Mouse (Mus musculus) thymus, adult 2 months (tissue): ENCODE measurements around the gene Fgf2. TPM values are rescaled to one million over a fixed set of nuclear protein-coding genes. Genes with fewer than 3 reads are reported as not detected.

Experiments used
- DNase-seq: peaks from one replicate; pipeline ENCODE4 v3.0.0; 2021
- H3K27ac ChIP-seq: fragments of 200-500 bp; 2 replicates; pipeline ENCODE4 v1.5.1; 2012; ENCODE audit warnings: low read length, control low read depth; ENCODE audit not compliant: control insufficient read depth, insufficient read depth
- H3K27me3 ChIP-seq: fragments of 200-500 bp; 2 replicates; pipeline ENCODE4 v1.6.1; 2012; ENCODE audit warnings: mild to moderate bottlenecking, low read length, moderate library complexity, mixed read lengths; ENCODE audit not compliant: control insufficient read depth, insufficient read depth
- H3K36me3 ChIP-seq: fragments of 200-500 bp; 2 replicates; pipeline ENCODE4 v1.6.1; 2012; ENCODE audit warnings: mild to moderate bottlenecking, low read length, moderate library complexity; ENCODE audit not compliant: control insufficient read depth, insufficient read depth
- H3K4me1 ChIP-seq: fragments of 200-500 bp; replicated peaks from 2 replicates; pipeline ENCODE4 v1.6.1; 2012; ENCODE audit warnings: low read length; ENCODE audit not compliant: control insufficient read depth, insufficient read depth
- H3K4me3 ChIP-seq: fragments of 200-500 bp; 2 replicates; pipeline ENCODE4 v1.5.1; 2012; ENCODE audit warnings: mild to moderate bottlenecking, low read length, control low read depth, moderate library complexity; ENCODE audit not compliant: control insufficient read depth, insufficient read depth
- CTCF ChIP-seq: fragments of 200-500 bp; IDR thresholded peaks from 2 replicates; pipeline ENCODE4 v1.5.1; 2012; ENCODE audit warnings: mild to moderate bottlenecking, control low read depth, low read length, moderate library complexity, borderline replicate concordance; ENCODE audit not compliant: control insufficient read depth, poor library complexity, insufficient read depth; ENCODE audit errors: extremely low read depth
- POLR2A ChIP-seq: fragments of 200-500 bp; IDR thresholded peaks from 2 replicates; pipeline ENCODE4 v1.6.1; 2012; ENCODE audit warnings: mild to moderate bottlenecking, low read length, control low read depth, moderate library complexity; ENCODE audit not compliant: control insufficient read depth, poor library complexity, insufficient read depth; ENCODE audit errors: extremely low read depth
- WGBS: fragments of 180-500 bp; shearing (Covaris S2); methylation state at CpG from one replicate; pipeline ENCODE4 v1.1.7; 2018; 5-methylcytosine and 5-hydroxymethylcytosine counted together
- polyA plus RNA-seq: library from polyadenylated mRNA; depleted of rRNA; stranded (reverse); fragments of >200 nt; gene quantifications from 2 replicates; pipeline ENCODE4 v1.2.3, GENCODE M21; 2012; rRNA removed

The Fgf2 gene
- 0.45 and 0.66 TPM in 2 replicates for polyA plus RNA-seq

DNA sequence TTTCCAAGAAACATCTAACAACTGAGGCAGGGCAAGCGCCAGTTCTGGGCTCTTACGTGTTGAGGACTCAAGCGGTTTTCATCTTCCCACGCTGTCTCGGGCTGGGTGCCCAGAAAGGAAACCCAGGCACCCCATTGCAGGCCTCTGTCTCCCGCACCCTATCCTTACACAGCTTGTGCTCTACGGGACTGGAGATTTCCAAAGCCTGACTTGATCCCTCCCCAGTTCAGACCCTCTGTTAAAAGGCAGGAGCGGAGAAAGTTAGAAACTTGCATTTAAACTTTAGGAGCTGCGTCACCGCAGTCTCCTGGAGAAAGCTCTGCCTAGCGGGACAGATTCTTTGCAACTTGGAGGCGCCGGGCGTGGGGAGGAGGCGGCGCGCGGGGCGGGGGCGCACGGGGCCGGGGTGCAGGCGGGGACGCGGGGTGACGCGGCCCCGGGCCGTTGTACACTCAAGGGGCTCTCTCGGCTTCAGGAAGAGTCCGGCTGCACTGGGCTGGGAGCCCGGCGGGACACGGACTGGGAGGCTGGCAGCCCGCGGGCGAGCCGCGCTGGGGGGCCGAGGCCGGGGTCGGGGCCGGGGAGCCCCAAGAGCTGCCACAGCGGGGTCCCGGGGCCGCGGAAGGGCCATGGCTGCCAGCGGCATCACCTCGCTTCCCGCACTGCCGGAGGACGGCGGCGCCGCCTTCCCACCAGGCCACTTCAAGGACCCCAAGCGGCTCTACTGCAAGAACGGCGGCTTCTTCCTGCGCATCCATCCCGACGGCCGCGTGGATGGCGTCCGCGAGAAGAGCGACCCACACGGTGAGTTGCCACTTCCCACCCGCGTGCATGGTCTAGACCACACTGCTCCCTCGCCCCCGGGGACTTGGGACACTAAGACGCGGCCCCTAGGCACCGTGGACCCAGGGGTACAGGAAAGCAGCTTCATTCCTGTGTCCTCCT lies at the start of gene Fgf2:
Gene Fgf2 (plus strand): TSS at position 126 of the 945 bp plus-strand sequence.
- TF ChIP-seq POLR2A = no peak
- no peak for TF ChIP-seq CTCF
- Histone ChIP-seq H3K4me3 (peak within 1 kb of the TSS; percentile 31), H3K27me3 (peaks cover 16% of the 10 kb centered on the region), H3K27ac (no peak within 1 kb of the TSS), H3K36me3 (no peaks in the 10 kb centered on the region), H3K4me1 (peaks cover 5% of the 10 kb centered on the region; the same call in 1 of the 2 replicates)
- DNase-seq = no peak
- 2% methylated on average over 75 of the region's 75 CpGs for WGBS

DNA sequence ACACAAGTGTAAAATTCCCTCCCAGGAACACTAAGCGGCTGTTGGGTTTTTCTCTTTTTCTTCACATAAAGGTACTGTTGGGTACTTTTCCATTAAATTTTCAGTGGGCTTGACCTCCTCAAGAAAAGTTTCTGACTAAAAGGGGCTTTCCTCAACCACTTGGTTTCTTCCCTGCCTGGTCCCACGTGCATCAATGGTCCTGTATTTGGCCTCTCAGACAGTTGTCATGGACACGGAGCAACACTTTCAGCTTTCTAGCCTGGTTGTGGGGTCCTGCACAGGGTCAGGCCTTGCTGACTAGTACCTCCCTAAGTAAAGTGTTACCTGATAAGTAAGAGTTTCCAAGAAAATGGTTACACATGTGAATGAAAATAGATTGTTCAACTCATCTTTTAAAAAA lies 48.7 kb upstream of the Fgf2 start:
- H3K4me3 ChIP-seq = no peak overlapping the region

DNA sequence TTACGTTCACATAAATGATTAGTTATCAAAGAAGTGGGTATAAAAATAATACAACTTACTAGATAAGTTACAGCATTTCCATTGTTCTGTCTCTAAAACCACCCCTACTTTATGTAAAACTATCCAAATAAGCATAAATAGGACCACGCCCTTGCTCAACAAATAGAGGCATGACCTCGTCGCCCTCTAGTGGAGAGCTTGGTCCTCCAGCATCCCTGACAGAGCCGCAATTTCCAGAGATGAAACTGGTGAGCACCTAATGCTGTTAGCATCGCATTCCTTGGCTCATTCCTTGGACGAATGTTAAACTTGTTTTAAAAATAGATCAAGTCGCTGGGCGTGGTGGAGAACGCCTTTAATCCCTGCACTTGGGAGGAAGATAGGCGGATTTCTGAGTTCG lies 45.5 kb upstream of the Fgf2 start:
- Histone ChIP-seq H3K4me3 (no peak overlapping the region), H3K27me3 (no peaks in the 10 kb centered on the region), H3K27ac (no peak overlapping the region), H3K36me3 (no peaks in the 10 kb centered on the region), H3K4me1 (no peaks in the 10 kb centered on the region)
- TF ChIP-seq POLR2A (no peak), CTCF (no peak)
- DNase-seq = peak; percentile 53
- 41% methylated on average over 12 of the region's 12 CpGs for WGBS

More for the DNA sequence above, 48.7 kb upstream of the Fgf2 start:
- H3K27ac ChIP-seq = no peak overlapping the region
- TF ChIP-seq POLR2A (no peak), CTCF (no peak)
- WGBS = 82% methylated on average over 3 of the region's 3 CpGs
- no peaks in the 10 kb centered on the region for H3K4me1 ChIP-seq
- no peaks in the 10 kb centered on the region for H3K27me3 ChIP-seq
- DNase-seq = no peak
- H3K36me3 ChIP-seq = no peaks in the 10 kb centered on the region

DNA sequence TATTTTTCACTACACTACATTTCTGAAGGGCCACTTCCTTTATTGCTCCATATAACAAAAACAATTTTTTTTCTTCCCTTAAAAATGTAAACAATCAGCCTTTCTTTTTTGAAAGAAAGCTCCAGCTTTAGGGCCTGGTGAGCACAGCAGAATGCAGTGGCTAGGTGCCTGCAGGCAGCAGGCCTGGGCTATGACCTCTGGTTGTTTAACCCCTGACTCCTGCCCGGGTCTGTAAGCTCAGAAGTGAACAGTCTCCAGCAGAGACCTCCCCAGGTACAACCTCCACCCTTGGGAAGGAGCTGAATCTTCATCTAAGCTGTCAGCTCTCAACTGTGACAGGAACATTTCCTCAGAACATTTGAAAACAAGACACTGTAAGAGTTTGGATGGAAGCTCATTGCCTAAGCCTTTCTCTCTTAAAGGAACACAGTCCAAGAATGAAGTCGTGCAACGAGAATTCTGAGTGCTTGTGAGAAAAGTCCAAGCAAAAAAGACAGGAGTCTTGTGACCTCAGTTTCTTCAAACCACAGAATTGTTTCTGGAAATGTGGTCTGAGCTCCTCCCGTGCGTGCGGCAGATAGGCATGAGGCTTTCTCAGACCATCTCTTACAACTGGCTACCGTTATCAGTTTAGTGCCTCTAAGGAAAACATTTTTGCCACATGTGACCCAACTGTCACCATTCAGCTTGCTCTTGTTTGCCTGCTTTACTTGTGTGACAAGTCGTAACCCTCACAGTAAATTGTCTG lies 44.6 kb upstream of the Fgf2 start:
- DNase-seq = no peak
- Histone ChIP-seq H3K36me3 (no peaks in the 10 kb centered on the region), H3K27ac (no peak overlapping the region), H3K4me1 (no peaks in the 10 kb centered on the region), H3K4me3 (no peak overlapping the region), H3K27me3 (no peaks in the 10 kb centered on the region)
- TF ChIP-seq CTCF (no peak), POLR2A (no peak)
- WGBS = 84% methylated on average over 8 of the region's 8 CpGs

DNA sequence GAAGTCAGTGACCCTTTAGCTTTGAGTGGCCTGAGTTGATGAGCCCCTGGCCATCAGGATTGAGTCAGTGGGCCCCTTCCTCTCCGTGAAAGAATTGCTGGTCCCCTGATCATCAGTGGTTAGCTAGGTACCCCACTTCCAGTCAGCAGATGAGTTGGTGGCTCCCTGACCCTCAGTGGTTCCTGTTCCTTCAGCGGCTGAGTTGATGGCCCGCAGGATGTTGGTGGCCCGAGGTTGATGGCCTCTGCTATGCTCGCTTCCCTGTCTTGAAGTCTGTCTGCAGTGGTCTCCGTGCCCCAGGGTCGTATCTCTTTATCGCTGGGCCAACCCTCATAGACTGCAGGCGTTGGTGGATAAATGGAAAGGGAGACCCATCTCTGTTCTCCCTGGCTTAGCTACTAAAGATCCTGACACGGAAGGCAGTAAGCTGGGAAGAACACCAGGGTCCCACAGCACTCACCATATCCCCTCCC lies 36.2 kb upstream of the Fgf2 start:
- TF ChIP-seq CTCF = no peak
- TF ChIP-seq POLR2A = no peak
- no peak for DNase-seq
- Histone ChIP-seq H3K4me1 (peaks cover 7% of the 10 kb centered on the region), H3K27ac (no peak overlapping the region), H3K36me3 (no peaks in the 10 kb centered on the region), H3K27me3 (no peaks in the 10 kb centered on the region), H3K4me3 (peak overlapping the region; percentile 82)
- 3% methylated on average over 10 of the region's 10 CpGs for WGBS

DNA sequence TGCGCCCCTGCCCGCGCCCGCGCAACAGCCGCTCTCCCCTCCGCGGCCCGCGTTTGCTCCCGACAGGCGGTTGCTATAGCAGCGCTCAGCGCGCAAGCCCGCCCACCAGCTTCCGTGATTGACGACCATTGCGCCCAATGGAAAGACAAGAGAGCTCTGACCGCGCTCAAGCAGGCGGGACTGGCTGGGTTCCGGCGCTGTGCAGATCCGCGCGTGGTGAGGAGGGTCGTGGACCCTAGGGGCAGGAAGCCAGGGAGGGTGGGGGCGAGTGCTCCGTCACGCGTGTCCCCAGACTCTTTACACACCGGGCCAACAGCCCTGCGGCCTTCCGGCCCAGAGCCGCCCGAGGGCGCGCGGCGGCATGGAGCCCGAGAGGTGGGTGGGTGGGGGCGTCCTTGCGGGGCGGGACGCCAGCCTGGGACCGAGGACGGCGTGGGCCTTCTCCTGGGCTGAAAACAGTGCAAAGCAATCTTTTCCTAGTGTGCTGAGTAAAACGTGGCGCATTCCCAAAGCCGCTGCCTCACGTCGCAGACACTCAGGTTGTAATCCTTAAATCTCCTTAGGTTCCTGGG lies 35.7 kb upstream of the Fgf2 start, which contains the start of the genes Bbs12 and Cetn4:
Gene Bbs12 (plus strand): TSS at position 185 of the 572 bp plus-strand sequence.
Gene Cetn4 (minus strand): TSS at position 339 of the 572 bp plus-strand sequence.
- Histone ChIP-seq H3K27ac (no peak within 1 kb of the TSS), H3K4me3 (peak within 1 kb of the TSS; percentile 82), H3K27me3 (no peaks in the 10 kb centered on the region), H3K36me3 (no peaks in the 10 kb centered on the region), H3K4me1 (peaks cover 7% of the 10 kb centered on the region)
- DNase-seq = peak; percentile 98
- TF ChIP-seq POLR2A (0 out of 2 replicates have a peak, but pooled peaks have one; percentile 41), CTCF (0 out of 2 replicates have a peak, but pooled peaks have one; percentile 25)
- under 1% methylated on average over 54 of the region's 54 CpGs for WGBS
